Comparison of ENCODE assay signal across 18 mouse cellular contexts in the genomic region with DNA sequence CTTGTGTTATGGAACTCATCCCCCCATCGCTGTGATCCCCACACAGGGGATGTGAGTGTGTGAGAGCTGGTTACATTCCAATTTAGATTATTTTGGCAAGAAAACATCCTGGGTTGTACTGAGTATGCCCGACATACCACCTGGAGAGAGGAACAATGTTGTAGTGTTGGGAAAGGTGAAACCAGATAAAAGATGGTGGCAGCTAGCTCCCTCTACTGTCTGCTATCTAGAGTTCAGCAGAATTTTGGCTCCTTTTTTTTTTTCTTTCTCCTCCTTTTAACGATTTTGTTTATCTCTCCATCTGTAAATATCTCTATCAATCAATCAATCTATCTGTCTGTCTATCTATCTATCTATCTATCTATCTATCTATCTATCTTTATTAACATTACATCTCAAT.
DNase-seq lines count a peak whose midpoint lies in the region; ATAC-seq and TF ChIP-seq lines count a peak whose summit lies in the region.
"Had no signal": no experiment of that assay in that cellular context is flagged by ENCODE, and none has a peak within 500 bp of the region (broad histone marks: within the 10 kb centered on the region; RNA-seq: fewer than 3 reads in every experiment).

No protein-coding gene starts in this region.

- TF ChIP-seq POLR2A in ES-Bruce4 (IDR thresholded peaks at IDR 0.05; ENCODE audit: insufficient read depth, low read length) = no peak

- H3K9ac ChIP-seq in ES-Bruce4 (ENCODE audit: low read depth, poor library complexity, severe bottlenecking) = no peak overlapping the region
- H3K9ac ChIP-seq in embryonic facial prominence, embryonic 14.5 days (ENCODE audit: low read depth, low read length) = no peak overlapping the region
- H3K9ac ChIP-seq: embryonic facial prominence, embryonic 15.5 days; hindbrain, embryonic 14.5 days; limb, embryonic 13.5 days; neural tube, embryonic 13.5 days had no signal

- H3K4me1 ChIP-seq in ES-Bruce4 (ENCODE audit: control insufficient read depth, insufficient read depth, low read length) = no peaks in the 10 kb centered on the region
- no peaks in the 10 kb centered on the region for H3K4me1 ChIP-seq in embryonic facial prominence, embryonic 14.5 days (ENCODE audit: control insufficient read depth, insufficient read depth, low read length)
- H3K4me1 ChIP-seq: embryonic facial prominence, embryonic 15.5 days; limb, embryonic 13.5 days; neural tube, embryonic 13.5 days had no signal

- H3K9me3 ChIP-seq in ES-Bruce4 (replicated peaks; ENCODE audit: control insufficient read depth, insufficient read depth, low read length, poor library complexity, severe bottlenecking) = no peaks in the 10 kb centered on the region
- H3K9me3 ChIP-seq in embryonic facial prominence, embryonic 14.5 days (ENCODE audit: control insufficient read depth, low read length) = no peaks in the 10 kb centered on the region
- H3K9me3 ChIP-seq: embryonic facial prominence, embryonic 15.5 days; limb, embryonic 13.5 days; neural tube, embryonic 13.5 days had no signal

- WGBS in embryonic facial prominence, embryonic 14.5 days = 25% methylated on average over 3 of the region's 3 CpGs

- peak; percentile 9 for DNase-seq in embryo, embryonic 11 days
- DNase-seq in embryo, embryonic 10.5 days (ENCODE audit: low spot score) = no peak
- no peak for DNase-seq in layer of hippocampus, adult 2 months (ENCODE audit: low spot score in 2 of 2)
- DNase-seq in layer of hippocampus, adult 8-10 months (ENCODE audit: low spot score in 2 of 2) = no peak
- peak; percentile 5 for DNase-seq in embryonic facial prominence, embryonic 14.5 days (ENCODE audit: low spot score)
- DNase-seq in left cerebral cortex, postnatal 36 days (ENCODE audit: low spot score in 2 of 2) = no peak
- no peak for DNase-seq in layer of hippocampus, postnatal 25 days (ENCODE audit: extremely low spot score in 1 of 2, low spot score in 1 of 2)
- DNase-seq: cerebellum, adult 11-12 months; heart, adult 18-20 months; kidney, adult 18-20 months; kidney, postnatal 4 days; right cerebral cortex, postnatal 4 days; thymus, adult 18-20 months had no signal

- no peak overlapping the region for H3K27ac ChIP-seq in layer of hippocampus, adult 2 months
- no peak overlapping the region for H3K27ac ChIP-seq in ES-Bruce4 (ENCODE audit: insufficient read depth, low read length)
- no peak overlapping the region for H3K27ac ChIP-seq in embryonic facial prominence, embryonic 14.5 days (replicated peaks; ENCODE audit: low read depth, low read length)
- H3K27ac ChIP-seq: embryonic facial prominence, embryonic 15.5 days; hindbrain, embryonic 14.5 days; limb, embryonic 13.5 days; neural tube, embryonic 13.5 days had no signal

- H3K27me3 ChIP-seq in ES-Bruce4 (ENCODE audit: control insufficient read depth, insufficient read depth, low read length, poor library complexity, severe bottlenecking) = no peaks in the 10 kb centered on the region; the same call in 1 of the 2 replicates
- no peaks in the 10 kb centered on the region for H3K27me3 ChIP-seq in embryonic facial prominence, embryonic 14.5 days (replicated peaks; ENCODE audit: control insufficient read depth, insufficient read depth, low read length)
- H3K27me3 ChIP-seq: embryonic facial prominence, embryonic 15.5 days; limb, embryonic 13.5 days; neural tube, embryonic 13.5 days had no signal

- H3K4me2 ChIP-seq in embryonic facial prominence, embryonic 14.5 days (ENCODE audit: low read depth, low read length) = no peak overlapping the region
- H3K4me2 ChIP-seq: embryonic facial prominence, embryonic 15.5 days; hindbrain, embryonic 14.5 days; limb, embryonic 13.5 days; neural tube, embryonic 13.5 days had no signal

- intact Hi-C loops in left cerebral cortex, postnatal 36 days (cut with DNase I) = no loop called here

- no peak for TF ChIP-seq EP300 in ES-Bruce4 (IDR thresholded peaks at IDR 0.05; ENCODE audit: insufficient read depth, low read depth, low read length)

- H3K4me3 ChIP-seq in layer of hippocampus, adult 2 months = no peak overlapping the region
- no peak overlapping the region for H3K4me3 ChIP-seq in ES-Bruce4 (ENCODE audit: low read depth, low read length)
- H3K4me3 ChIP-seq in embryonic facial prominence, embryonic 14.5 days (ENCODE audit: low read depth, low read length) = no peak overlapping the region
- H3K4me3 ChIP-seq: embryonic facial prominence, embryonic 15.5 days; limb, embryonic 13.5 days; neural tube, embryonic 13.5 days had no signal

- peak; percentile 80 for TF ChIP-seq CTCF in layer of hippocampus, adult 2 months (conservative IDR thresholded peaks at IDR 0.05)
- TF ChIP-seq CTCF in ES-Bruce4 (IDR thresholded peaks at IDR 0.05; ENCODE audit: low read depth, low read length) = peak; percentile 5

- no peak for ATAC-seq in embryonic facial prominence, embryonic 14.5 days (ENCODE audit: low read depth)

- H3K36me3 ChIP-seq in ES-Bruce4 (ENCODE audit: control insufficient read depth, insufficient read depth, low read length, poor library complexity, severe bottlenecking) = no peaks in the 10 kb centered on the region
- no peaks in the 10 kb centered on the region for H3K36me3 ChIP-seq in embryonic facial prominence, embryonic 14.5 days (ENCODE audit: control insufficient read depth, insufficient read depth, low read length)
- H3K36me3 ChIP-seq: embryonic facial prominence, embryonic 15.5 days; limb, embryonic 13.5 days; neural tube, embryonic 13.5 days had no signal

Comparison
In these comparisons a context has a peak if more than half of its experiments do, and no peak if none do; other contexts are left out.
1. DNase-seq: peak in embryo, embryonic 11 days (single experiment) and embryonic facial prominence, embryonic 14.5 days (single experiment); none in embryo, embryonic 10.5 days (single experiment), layer of hippocampus, adult 2 months (0 of 2), layer of hippocampus, adult 8-10 months (0 of 2), left cerebral cortex, postnatal 36 days (0 of 2) and layer of hippocampus, postnatal 25 days (0 of 2).